Mouse (Mus musculus) megakaryocyte-erythroid progenitor cell, adult 5 weeks (primary cell): ENCODE measurements around the gene F2rl2. TPM values are rescaled to one million over a fixed set of nuclear protein-coding genes. Genes with fewer than 3 reads are reported as not detected.

Source experiments
- polyA plus RNA-seq: library from polyadenylated mRNA; stranded (reverse); fragments of >175 nt; gene quantifications from 2 replicates; pipeline ENCODE4 v1.2.3, GENCODE M21; 2012

Gene F2rl2
- 0.24 and 0.48 TPM in 2 replicates for polyA plus RNA-seq

DNA sequence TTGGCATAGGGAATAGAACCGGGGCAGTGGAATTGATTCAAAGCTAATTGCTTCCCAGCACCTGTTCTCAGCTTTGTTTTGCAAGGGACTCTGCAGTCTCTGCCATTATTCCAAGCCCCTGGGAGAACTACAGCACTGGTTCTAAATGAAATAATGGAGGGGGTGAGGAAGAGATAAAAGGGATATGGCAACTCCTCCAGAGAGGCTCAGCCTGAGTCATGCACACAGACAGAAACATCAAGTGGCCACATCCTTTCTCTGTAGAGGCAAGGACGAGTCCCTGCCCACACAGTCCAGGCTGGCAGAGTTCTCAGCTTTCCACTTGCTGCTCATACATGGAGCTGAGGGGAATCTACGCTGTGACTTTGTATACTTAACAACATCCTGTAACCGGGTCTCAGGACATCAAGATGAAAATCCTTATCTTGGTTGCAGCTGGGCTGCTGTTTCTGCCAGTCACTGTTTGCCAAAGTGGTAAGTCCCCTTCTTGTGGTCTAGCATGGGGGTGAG is at the start of gene F2rl2:
Gene F2rl2, plus strand, starts transcription at position 200 of the 510 bp plus-strand sequence.

Other genes starting within 250 kb of the F2rl2 start
- gene S100z, start 218.1 kb upstream of the F2rl2 start, polyA plus RNA-seq: not detected in 2 replicates
- gene F2rl1, start 171.6 kb upstream of the F2rl2 start, polyA plus RNA-seq: 0.04 and 0.18 TPM in 2 replicates
- gene F2r, start 78.4 kb upstream of the F2rl2 start, polyA plus RNA-seq: 44.4 and 70.8 TPM in 2 replicates
- 18.6 and 22.7 TPM in 2 replicates for gene Iqgap2, start 195.1 kb downstream of the F2rl2 start, polyA plus RNA-seq